Mouse (Mus musculus): ENCODE measurements around the gene Dsp. TPM values are rescaled to one million over a fixed set of nuclear protein-coding genes. Genes with fewer than 3 reads are reported as not detected.
A peak's percentile ranks its signal among the peaks of the same experiment; 100 is the strongest.

Gene Dsp
- total RNA-seq, 2 experiments from 2014 or later: 435 to 451 TPM

GRCm38 (mm10) chr13:38164932-38165331, 13.8 kb downstream of the Dsp start:
- intact Hi-C loops (cut with DNase I): no loop called here

GRCm38 (mm10) chr13:38167056-38167455, 16.0 kb downstream of the Dsp start:
- intact Hi-C loops (cut with DNase I): no loop called here
- DNase-seq (ENCODE audit: low spot score): no peak

More at GRCm38 (mm10) chr13:38164932-38165331, 13.8 kb downstream of the Dsp start:
- no peak for DNase-seq (ENCODE audit: low spot score)

- intact Hi-C loops (cut with DNase I): loop anchor here (5.0 kb wide), 1 partner anchor 108 kb away; no protein-coding TSS in a partner anchor
- DNase-seq (ENCODE audit: low spot score): no peak
These were observed 19.6 kb downstream of the Dsp start for GRCm38 (mm10) chr13:38170707-38171144.

GRCm38 (mm10) chr13:38193406-38193805, 42.3 kb downstream of the Dsp start:
- intact Hi-C loops (cut with DNase I): loop anchor here (5.0 kb wide), 1 partner anchor 131 kb away; no protein-coding TSS in a partner anchor
- DNase-seq (ENCODE audit: low spot score): no peak

- intact Hi-C loops (cut with DNase I): loop anchor here (10.0 kb wide), 1 partner anchor 207 kb away; the partner anchor contains the start of gene Ssr1
- no peak for DNase-seq (ENCODE audit: low spot score)
These were observed 50.3 kb downstream of the Dsp start for GRCm38 (mm10) chr13:38201413-38201812.

GRCm38 (mm10) chr13:38204171-38204570, 53.1 kb downstream of the Dsp start:
- DNase-seq (ENCODE audit: low spot score): no peak
- intact Hi-C loops (cut with DNase I): loop anchor here (10.0 kb wide), 1 partner anchor 209 kb away; the partner anchor contains the start of gene Ssr1

- intact Hi-C loops (cut with DNase I): loop anchor here (5.0 to 10.0 kb wide), 3 partner anchors 142 to 773 kb away; partner anchors contain the start of genes Bmp6 and Ssr1
- DNase-seq (ENCODE audit: low spot score): peak; percentile 79
These were observed 53.8 kb downstream of the Dsp start, which contains the start of gene Snrnp48 for GRCm38 (mm10) chr13:38204702-38205482. Gene Snrnp48, plus strand, starts transcription at chr13:38204938.

GRCm38 (mm10) chr13:38211122-38211521, 60.0 kb downstream of the Dsp start:
- DNase-seq (ENCODE audit: low spot score): no peak

GRCm38 (mm10) chr13:38218686-38219085, 67.6 kb downstream of the Dsp start:
- intact Hi-C loops (cut with DNase I): no loop called here

More at GRCm38 (mm10) chr13:38211122-38211521, 60.0 kb downstream of the Dsp start:
- intact Hi-C loops (cut with DNase I): no loop called here

GRCm38 (mm10) chr13:38220331-38220730, 69.2 kb downstream of the Dsp start:
- intact Hi-C loops (cut with DNase I): no loop called here
- DNase-seq (ENCODE audit: low spot score): no peak

More at GRCm38 (mm10) chr13:38218686-38219085, 67.6 kb downstream of the Dsp start:
- DNase-seq (ENCODE audit: low spot score): no peak

GRCm38 (mm10) chr13:38230177-38230821, 79.2 kb downstream of the Dsp start:
- intact Hi-C loops (cut with DNase I): no loop called here
- no peak for DNase-seq (ENCODE audit: low spot score)

- DNase-seq (ENCODE audit: low spot score): no peak
- intact Hi-C loops (cut with DNase I): no loop called here
These were observed 81.3 kb downstream of the Dsp start for GRCm38 (mm10) chr13:38232411-38232810.

- intact Hi-C loops (cut with DNase I): no loop called here
- DNase-seq (ENCODE audit: low spot score): no peak
These were observed 81.9 kb downstream of the Dsp start for GRCm38 (mm10) chr13:38232856-38233625.

- no peak for DNase-seq (ENCODE audit: low spot score)
- intact Hi-C loops (cut with DNase I): no loop called here
These were observed 83.6 kb downstream of the Dsp start for GRCm38 (mm10) chr13:38234651-38235050.

GRCm38 (mm10) chr13:38235370-38235769, 84.3 kb downstream of the Dsp start:
- DNase-seq (ENCODE audit: low spot score): no peak
- intact Hi-C loops (cut with DNase I): no loop called here

GRCm38 (mm10) chr13:38248151-38248550, 97.1 kb downstream of the Dsp start:
- intact Hi-C loops (cut with DNase I): no loop called here
- no peak for DNase-seq (ENCODE audit: low spot score)
